Mouse (Mus musculus) neural tube, embryonic 14.5 days (tissue): Measurements from ENCODE around the gene Dtd2. TPM values are rescaled to one million over a fixed set of nuclear protein-coding genes. Genes with fewer than 3 reads are reported as not detected.

Experiments
- ATAC-seq: fragments of 200-750 bp; cut with Nextera tagmentation; 2 replicates; pipeline ENCODE4 v1.8.0; 2017; ENCODE audit warnings: low read depth, mild to moderate bottlenecking, moderate TSS enrichment, moderate library complexity
- H3K27ac ChIP-seq: fragments of 300-500 bp; sonication (generic); 2 replicates; pipeline ENCODE4 v1.5.1; 2014; ENCODE audit warnings: low read depth, mild to moderate bottlenecking, control low read depth, low read length, moderate library complexity, mixed read lengths
- H3K27me3 ChIP-seq: fragments of 300-500 bp; sonication (generic); 2 replicates; pipeline ENCODE4 v1.6.1; 2014; ENCODE audit warnings: low read length; ENCODE audit not compliant: control insufficient read depth, insufficient read depth
- H3K36me3 ChIP-seq: fragments of 300-500 bp; sonication (generic); 2 replicates; pipeline ENCODE4 v1.6.1; 2014; ENCODE audit warnings: low read length, mixed read lengths; ENCODE audit not compliant: control insufficient read depth, insufficient read depth
- H3K4me1 ChIP-seq: fragments of 300-500 bp; sonication (generic); 2 replicates; pipeline ENCODE4 v1.6.1; 2014; ENCODE audit warnings: low read length; ENCODE audit not compliant: control insufficient read depth, insufficient read depth
- H3K4me2 ChIP-seq: fragments of 300-500 bp; sonication (generic); 2 replicates; pipeline ENCODE4 v1.6.1; 2014; ENCODE audit warnings: mild to moderate bottlenecking, low read depth, low read length, control low read depth
- H3K4me3 ChIP-seq: fragments of 300-500 bp; sonication (generic); 2 replicates; pipeline ENCODE4 v1.5.1; 2014; ENCODE audit warnings: low read depth, low read length, control low read depth, mixed read lengths
- H3K9ac ChIP-seq: fragments of 300-500 bp; sonication (generic); replicated peaks from 2 replicates; pipeline ENCODE4 v1.6.1; 2014; ENCODE audit warnings: low read depth, mild to moderate bottlenecking, control low read depth, low read length, mixed read lengths
- H3K9me3 ChIP-seq: fragments of 300-500 bp; sonication (generic); 2 replicates; pipeline ENCODE4 v1.6.1; 2016; ENCODE audit warnings: low read length; ENCODE audit not compliant: control insufficient read depth
- WGBS: fragments of 180-500 bp; shearing (Covaris S2); extraction: QIAGEN DNeasy Blood & Tissue Kit; methylation state at CpG from one replicate; pipeline ENCODE4 v1.1.7; 2014; 5-methylcytosine and 5-hydroxymethylcytosine counted together
- polyA plus RNA-seq: library from polyadenylated mRNA; unstranded; fragments of >200 nt; fragmentation: Nextera tagmentation; extraction: Ambion mirVana; gene quantifications from 2 replicates; pipeline ENCODE4 v1.2.1, GENCODE M21; 2014

Dtd2 gene
- polyA plus RNA-seq, 1 experiment from 2014 or later = 23.2 TPM

- Histone ChIP-seq H3K27ac (no peak overlapping the region), H3K9ac (no peak overlapping the region), H3K4me1 (no peaks in the 10 kb centered on the region), H3K36me3 (no peaks in the 10 kb centered on the region), H3K9me3 (no peaks in the 10 kb centered on the region), H3K4me3 (no peak overlapping the region), H3K27me3 (no peaks in the 10 kb centered on the region), H3K4me2 (no peak overlapping the region)
- 89% methylated on average over 11 of the region's 11 CpGs for WGBS
- ATAC-seq = no peak
Observed at GRCm38 (mm10) chr12:52014044-52014443, 7.7 kb upstream of the Dtd2 start.

DNA sequence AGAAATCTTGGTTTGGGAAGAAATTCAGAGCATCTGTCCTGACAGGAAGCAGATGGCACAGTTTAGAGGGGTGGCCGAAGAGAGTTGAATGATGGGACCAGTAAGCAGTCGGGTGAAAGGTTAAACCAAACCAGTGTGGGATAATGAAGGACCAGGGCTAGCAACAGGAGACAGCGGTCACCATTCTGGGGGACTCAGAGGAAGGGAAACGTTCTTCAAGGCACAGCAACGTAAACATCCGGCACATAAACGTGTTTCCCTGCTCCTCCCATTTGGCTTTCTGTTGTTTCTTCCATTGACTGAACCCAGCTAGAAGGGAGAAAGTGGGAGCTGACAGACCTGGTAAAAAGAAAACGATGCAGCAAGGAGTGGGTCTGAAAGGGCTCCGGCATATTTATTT lies 7.0 kb upstream of the Dtd2 start:
- no peaks in the 10 kb centered on the region for H3K27me3 ChIP-seq
- H3K9me3 ChIP-seq = no peaks in the 10 kb centered on the region
- H3K4me1 ChIP-seq = no peaks in the 10 kb centered on the region
- no peak overlapping the region for H3K9ac ChIP-seq
- 54% methylated on average over 9 of the region's 9 CpGs for WGBS
- H3K27ac ChIP-seq = no peak overlapping the region
- H3K4me3 ChIP-seq = no peak overlapping the region
- H3K4me2 ChIP-seq = no peak overlapping the region
- no peak for ATAC-seq
- H3K36me3 ChIP-seq = no peaks in the 10 kb centered on the region

GRCm38 (mm10) chr12:52012159-52012558 lies 5.9 kb upstream of the Dtd2 start:
- WGBS = 86% methylated on average over 8 of the region's 8 CpGs
- H3K4me1 ChIP-seq = no peaks in the 10 kb centered on the region
- no peak overlapping the region for H3K4me2 ChIP-seq
- H3K27ac ChIP-seq = no peak overlapping the region
- H3K9me3 ChIP-seq = no peaks in the 10 kb centered on the region
- no peaks in the 10 kb centered on the region for H3K27me3 ChIP-seq
- H3K36me3 ChIP-seq = no peaks in the 10 kb centered on the region
- ATAC-seq = no peak
- H3K9ac ChIP-seq = no peak overlapping the region
- H3K4me3 ChIP-seq = no peak overlapping the region

GRCm38 (mm10) chr12:52010630-52010961 lies 4.3 kb upstream of the Dtd2 start:
- H3K4me1 ChIP-seq = no peaks in the 10 kb centered on the region
- no peaks in the 10 kb centered on the region for H3K36me3 ChIP-seq
- H3K4me2 ChIP-seq = peak overlapping the region; percentile 29; the same call in 1 of the 2 replicates
- no peaks in the 10 kb centered on the region for H3K27me3 ChIP-seq
- no peaks in the 10 kb centered on the region for H3K9me3 ChIP-seq
- H3K9ac ChIP-seq = no peak overlapping the region
- H3K4me3 ChIP-seq = peak overlapping the region; percentile 22; the same call in 1 of the 2 replicates
- H3K27ac ChIP-seq = peak overlapping the region; percentile 29; the same call in 1 of the 2 replicates
- WGBS = 57% methylated on average over 2 of the region's 2 CpGs
- no peak for ATAC-seq

DNA sequence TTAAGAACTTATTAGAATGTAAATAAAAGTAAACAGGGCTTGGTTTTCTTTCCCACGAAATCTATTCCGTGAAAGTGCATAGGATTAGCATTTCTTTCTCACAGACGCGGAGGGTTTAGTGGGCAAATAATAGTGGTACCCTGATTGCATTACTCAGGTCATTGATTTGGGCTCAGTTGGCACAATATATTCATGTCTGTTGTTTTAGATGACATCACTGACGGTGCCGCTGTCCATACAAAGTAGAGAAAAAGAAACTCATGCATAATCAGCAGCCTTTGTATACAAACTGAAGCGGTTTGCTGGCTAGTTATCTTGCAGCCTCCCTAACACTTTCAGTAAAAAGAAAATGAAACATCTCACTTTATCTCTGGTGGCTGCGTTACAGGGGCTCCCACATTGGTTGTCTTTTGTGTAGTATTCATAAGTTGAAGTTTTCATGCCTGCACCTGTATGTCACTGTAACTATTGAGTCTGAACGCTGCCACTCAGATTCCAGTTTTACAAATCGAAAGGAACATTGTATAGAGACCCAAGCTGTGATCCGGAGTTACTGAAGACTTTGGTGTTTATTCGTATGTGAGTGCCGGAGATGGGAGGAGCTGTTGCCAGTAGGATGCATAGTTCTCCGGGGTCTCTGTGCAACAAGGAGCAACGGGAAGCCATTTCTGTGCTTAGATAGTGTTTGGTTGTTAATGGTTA lies 3.8 kb upstream of the Dtd2 start:
- Histone ChIP-seq H3K36me3 (no peaks in the 10 kb centered on the region), H3K4me1 (no peaks in the 10 kb centered on the region), H3K9me3 (no peaks in the 10 kb centered on the region), H3K9ac (no peak overlapping the region), H3K27me3 (no peaks in the 10 kb centered on the region), H3K4me2 (peak overlapping the region; percentile 29), H3K4me3 (peak overlapping the region; percentile 22; the same call in 1 of the 2 replicates), H3K27ac (peak overlapping the region; percentile 29; the same call in 1 of the 2 replicates)
- 31% methylated on average over 15 of the region's 15 CpGs for WGBS
- no peak for ATAC-seq

- peak; percentile 64 for ATAC-seq
- Histone ChIP-seq H3K27ac (no peak overlapping the region), H3K36me3 (no peaks in the 10 kb centered on the region), H3K4me3 (peak overlapping the region; percentile 58), H3K4me1 (no peaks in the 10 kb centered on the region), H3K27me3 (no peaks in the 10 kb centered on the region), H3K9me3 (no peaks in the 10 kb centered on the region), H3K4me2 (peak overlapping the region; percentile 64), H3K9ac (no peak overlapping the region)
- WGBS = 51% methylated on average over 5 of the region's 5 CpGs
Observed at GRCm38 (mm10) chr12:52006633-52006994, 313 bp upstream of the Dtd2 start.

GRCm38 (mm10) chr12:52002746-52003145 lies 3.6 kb downstream of the Dtd2 start:
- no peak for ATAC-seq
- 94% methylated on average over 3 of the region's 3 CpGs for WGBS
- H3K9ac ChIP-seq = no peak overlapping the region
- no peaks in the 10 kb centered on the region for H3K4me1 ChIP-seq
- no peak overlapping the region for H3K27ac ChIP-seq
- H3K9me3 ChIP-seq = no peaks in the 10 kb centered on the region
- H3K36me3 ChIP-seq = peaks cover 2% of the 10 kb centered on the region; the same call in 1 of the 2 replicates
- H3K27me3 ChIP-seq = no peaks in the 10 kb centered on the region
- no peak overlapping the region for H3K4me3 ChIP-seq
- H3K4me2 ChIP-seq = no peak overlapping the region

DNA sequence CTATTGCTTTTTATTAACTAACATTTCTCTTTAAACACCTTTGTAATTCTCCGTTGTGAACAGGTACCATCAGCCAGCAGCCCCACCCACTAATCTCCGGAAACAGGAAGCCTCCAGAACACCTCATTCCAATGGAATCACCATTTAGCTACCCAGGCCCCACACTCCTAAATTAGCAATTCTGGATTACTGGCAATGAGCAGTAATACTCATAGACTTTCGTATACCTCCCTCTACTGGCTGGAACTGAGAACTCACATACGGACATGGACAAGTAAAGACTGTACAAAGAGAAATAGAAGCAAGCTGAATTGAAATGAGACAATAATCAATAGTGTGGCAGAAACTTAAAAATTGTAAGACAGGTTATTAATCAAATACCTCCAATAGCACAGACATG lies 4.8 kb downstream of the Dtd2 start:
- Histone ChIP-seq H3K36me3 (peaks cover 2% of the 10 kb centered on the region; the same call in 1 of the 2 replicates), H3K4me3 (no peak overlapping the region), H3K9me3 (no peaks in the 10 kb centered on the region), H3K27ac (no peak overlapping the region), H3K4me1 (no peaks in the 10 kb centered on the region), H3K4me2 (no peak overlapping the region), H3K27me3 (no peaks in the 10 kb centered on the region), H3K9ac (no peak overlapping the region)
- 41% methylated on average over 4 of the region's 4 CpGs for WGBS
- ATAC-seq = peak; percentile 67; the same call in 1 of the 2 replicates

DNA sequence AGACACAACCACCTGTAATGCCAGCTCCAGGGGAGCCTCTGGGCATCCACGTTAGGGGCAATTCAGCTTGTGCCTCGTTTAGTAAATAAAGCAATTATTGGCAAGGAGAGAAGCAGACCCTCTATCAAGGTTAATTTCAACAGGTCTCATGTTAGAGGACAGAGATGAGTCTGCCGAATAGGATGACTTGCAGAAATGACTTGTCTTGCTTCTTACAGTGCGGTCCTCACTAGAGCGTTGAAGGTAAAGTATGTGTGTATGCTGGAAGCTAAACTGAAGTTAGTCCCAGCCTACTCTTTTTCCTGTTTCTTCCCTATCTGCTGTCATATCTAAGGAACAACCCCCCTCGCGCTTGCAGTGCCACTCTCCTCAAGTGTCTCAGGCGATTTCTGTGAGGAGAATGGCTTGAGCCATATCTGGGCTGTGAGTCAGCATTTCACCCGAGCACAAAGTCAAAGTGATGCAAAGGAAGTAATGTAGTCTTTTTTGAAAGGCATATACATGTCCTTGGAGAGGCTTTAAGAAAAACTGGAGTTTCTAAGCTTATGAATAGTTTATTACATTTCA lies 7.9 kb downstream of the Dtd2 start:
- Histone ChIP-seq H3K4me2 (no peak overlapping the region), H3K36me3 (peaks cover 2% of the 10 kb centered on the region; the same call in 1 of the 2 replicates), H3K9ac (no peak overlapping the region), H3K4me1 (no peaks in the 10 kb centered on the region), H3K27ac (no peak overlapping the region), H3K9me3 (no peaks in the 10 kb centered on the region), H3K27me3 (no peaks in the 10 kb centered on the region), H3K4me3 (no peak overlapping the region)
- ATAC-seq = no peak
- 89% methylated on average over 9 of the region's 9 CpGs for WGBS
